Mouse (Mus musculus) v-Abl transformed pro-B cells (cell line): ENCODE data around the gene F7.

ENCODE experiments used
- in situ Hi-C, 2 experiments: fragments of 400-800 bp; cut with MboI; formaldehyde crosslinking; loops; one replicate each; pipeline ENCODE4 v1.15.1; 2025; ENCODE audit not compliant: unreplicated experiment in 2 of 2

The F7 gene

DNA sequence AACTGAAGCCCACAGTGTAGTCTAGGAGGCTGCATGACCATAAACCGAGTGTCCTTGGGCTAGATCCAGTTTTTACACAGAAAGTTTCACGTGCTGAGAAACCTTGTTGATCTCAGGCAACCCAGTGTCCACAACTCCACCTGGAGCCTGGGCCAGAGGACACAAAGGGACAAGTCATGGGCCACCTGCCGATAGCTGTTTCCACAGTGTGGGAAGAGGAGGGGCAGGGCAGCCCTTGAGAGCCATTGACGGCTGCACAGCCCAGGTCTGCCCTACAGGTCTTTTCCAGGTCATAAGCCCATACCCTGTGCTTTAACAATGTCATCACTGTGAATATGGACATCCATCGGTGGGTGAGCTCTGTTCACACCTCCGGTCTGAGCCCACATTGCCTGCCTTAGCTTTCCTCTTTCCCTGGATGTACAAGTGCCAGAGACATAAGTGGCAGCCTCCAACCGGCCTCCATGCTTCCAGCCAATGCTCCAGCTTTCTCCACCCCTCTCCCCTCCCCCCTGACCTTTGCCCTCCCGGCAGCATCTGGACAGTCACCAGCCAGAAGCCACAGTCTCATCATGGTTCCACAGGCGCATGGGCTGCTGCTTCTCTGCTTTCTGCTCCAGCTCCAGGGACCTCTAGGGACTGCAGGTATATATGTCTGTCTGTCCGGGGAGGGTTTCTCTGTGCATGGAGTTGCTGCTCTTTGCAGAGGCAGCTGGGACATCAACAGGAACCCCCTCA lies at the start of gene F7:
TSS of gene F7 (plus strand) at position 548 of the 738 bp plus-strand sequence.
- in situ Hi-C loops = no loop called here

DNA sequence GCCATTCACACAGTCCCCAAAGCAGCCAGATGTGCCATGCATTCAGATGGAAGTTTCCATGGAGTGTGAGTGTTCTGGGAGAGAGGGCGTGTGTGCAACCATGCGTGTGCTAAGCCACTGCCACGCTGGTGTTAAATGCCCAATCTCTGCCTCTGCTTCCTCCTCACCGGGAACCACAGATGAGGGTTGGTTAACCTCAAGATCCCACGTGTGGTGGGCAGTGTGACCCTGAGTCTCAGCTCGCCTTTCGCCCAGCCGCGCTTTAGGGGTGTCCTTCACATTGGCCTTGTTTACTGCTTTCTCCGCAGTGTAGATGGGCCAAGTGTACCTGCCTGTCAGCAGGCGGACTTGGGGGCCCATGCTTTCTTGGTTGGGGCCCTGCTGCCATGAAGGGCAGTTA lies 49.5 kb upstream of the F7 start:
- in situ Hi-C loops = loop anchor here (5.0 to 10.0 kb wide), 4 partner anchors 236 to 316 kb away; partner anchors contain the start of gene Adprhl1 (in 1 of the 2)

DNA sequence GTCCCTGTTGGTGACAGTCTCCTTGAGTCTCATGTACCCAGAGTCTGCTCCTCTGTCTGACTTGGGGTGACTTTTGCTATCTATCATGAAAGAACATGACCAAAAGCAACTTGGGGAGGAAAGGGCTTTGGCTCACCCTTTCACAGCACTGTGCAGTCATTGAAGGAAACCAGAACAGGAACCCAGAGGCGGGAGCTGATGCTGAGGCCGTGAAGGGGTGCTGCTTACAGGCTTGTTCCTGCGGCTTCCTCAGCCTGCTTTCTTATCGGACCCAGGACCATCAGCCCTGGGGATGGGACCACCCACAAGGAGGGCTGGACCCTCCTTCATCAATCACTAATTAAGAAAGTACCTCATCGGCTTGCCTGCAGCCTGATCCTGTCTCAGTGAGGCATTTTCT lies 49.1 kb upstream of the F7 start:
- in situ Hi-C loops = loop anchor here (5.0 to 10.0 kb wide), 4 partner anchors 236 to 316 kb away; partner anchors contain the start of gene Adprhl1 (in 1 of the 2)

DNA sequence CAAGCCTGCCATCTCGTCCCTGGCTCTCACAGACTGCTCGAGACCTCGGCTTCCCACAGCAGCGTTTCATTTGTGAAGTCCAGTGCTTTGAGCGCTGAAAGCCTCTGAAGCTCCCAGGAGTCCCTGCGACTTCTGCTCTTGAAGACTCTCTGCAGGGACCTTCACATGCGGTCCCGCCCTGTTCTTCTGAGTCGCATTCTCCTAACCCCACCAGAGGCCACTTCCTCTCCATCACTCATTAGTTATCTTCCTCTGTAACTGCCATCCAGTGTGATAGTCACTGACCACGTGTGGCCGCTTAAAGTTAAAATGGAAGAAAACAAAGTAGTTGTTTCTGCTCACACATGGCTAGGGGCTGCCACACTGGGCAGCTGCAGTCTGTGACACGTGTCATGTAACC lies 48.5 kb upstream of the F7 start:
- in situ Hi-C loops = loop anchor here (5.0 to 10.0 kb wide), 4 partner anchors 235 to 315 kb away; partner anchors contain the start of gene Adprhl1 (in 1 of the 2)

DNA sequence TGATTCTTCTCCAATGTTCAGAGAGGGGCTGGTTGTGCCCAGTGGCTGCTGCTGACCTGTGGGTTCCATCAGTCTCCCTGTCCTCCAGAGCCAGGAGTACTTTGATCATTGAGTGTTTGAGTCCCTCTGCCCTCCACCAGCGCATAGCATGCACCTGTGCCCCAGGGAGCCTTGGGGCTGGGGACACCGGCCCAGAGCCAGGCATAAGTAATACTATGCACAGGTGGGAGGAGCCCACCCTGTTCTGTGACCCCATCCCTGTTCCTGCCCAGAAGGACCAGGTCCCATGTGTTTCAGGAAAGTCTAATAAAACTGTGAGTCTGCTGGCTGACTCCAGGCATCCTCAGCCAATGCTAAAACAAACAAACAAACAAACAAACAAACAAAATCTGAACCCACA lies 47.5 kb upstream of the F7 start:
- in situ Hi-C loops = loop anchor here (5.0 to 10.0 kb wide), 4 partner anchors 234 to 314 kb away; partner anchors contain the start of gene Adprhl1 (in 1 of the 2)

DNA sequence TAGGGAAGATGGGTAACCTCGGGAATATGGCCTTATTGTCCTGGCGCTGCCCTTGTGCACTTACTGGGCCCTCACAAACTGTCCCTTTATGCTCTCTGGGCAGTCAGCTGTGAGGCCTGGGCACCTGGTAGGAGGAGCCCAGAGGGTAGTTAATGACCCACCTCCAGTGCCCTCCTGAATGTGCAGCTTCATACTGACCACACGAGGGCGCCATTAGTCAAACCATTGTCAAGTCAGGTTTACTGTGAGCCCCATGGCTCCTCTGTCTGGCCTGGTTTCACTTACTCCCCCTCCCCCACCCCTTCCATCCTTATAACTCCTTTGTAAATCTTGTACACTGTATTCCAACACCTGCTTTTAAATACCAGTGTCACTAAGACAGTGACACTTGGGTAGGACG lies 47.1 kb upstream of the F7 start:
- in situ Hi-C loops = loop anchor here (5.0 to 10.0 kb wide), 4 partner anchors 234 to 314 kb away; partner anchors contain the start of gene Adprhl1 (in 1 of the 2)

DNA sequence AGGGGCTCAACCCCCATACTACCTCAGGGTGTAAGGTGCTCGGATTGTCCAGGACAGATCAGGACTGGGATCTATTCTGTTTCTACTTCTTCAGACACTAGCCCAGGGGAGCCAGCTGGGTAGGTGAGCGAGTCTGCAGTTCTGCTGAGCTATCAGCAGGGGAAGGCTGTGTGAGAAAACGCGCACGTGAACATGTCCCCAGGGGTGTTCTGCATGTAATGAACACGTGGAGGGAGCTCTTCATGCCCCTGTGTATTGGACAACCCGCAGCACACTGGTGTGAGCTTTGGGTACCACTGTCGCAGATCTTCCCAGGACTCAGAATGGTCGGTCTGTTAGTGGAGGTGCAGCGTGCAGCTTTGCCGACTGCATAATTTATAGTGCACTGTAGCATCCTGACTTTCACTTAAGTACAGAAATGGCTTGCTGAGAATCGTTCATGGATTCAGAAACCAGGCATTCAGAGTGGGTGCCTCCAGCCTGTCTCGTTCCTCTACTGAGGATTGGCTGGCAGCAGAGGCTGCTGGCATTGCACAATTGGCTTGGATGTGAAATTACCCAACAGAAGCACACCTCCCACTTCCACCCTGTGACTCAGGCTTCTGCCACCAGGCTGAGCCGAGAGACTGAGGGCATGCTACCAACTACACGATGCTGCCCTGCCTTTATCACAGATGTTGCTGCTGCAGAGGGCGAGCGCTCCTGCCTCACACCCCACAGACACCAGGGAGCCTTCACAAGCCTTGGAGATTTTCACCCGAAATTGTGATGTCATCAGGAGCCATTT lies 42.0 kb upstream of the F7 start:
- in situ Hi-C loops = no loop called here

DNA sequence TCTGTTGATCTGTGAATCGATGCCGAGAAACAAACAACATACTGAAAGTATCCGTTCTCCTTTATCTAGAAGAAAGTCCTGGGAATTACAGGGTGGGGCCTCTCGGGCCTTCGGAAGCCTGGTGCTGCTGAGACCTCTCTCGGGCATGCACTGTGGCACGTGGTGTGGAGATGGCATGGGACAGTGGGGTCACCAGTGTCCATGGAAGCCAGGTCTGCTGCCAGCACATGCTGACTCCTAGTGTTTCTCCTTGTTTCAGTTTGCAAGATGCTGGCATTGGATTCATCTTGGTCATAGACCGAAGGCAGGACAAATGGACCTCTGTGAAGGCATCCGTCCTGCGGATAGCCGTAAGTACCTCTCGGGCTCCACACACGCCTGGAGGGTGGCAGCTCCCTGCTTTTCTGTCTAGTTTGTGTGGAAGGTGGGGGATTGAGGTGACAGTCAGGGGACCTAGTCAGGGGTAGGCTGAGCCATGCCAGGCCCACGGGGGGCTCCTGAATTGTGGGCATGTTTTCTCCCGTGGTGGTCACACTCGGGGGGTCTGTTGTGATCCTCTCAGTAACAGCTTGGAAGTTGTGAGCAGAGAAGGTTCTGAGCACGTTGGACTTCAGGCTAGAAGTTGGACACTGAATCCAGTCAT lies 41.1 kb upstream of the F7 start:
- in situ Hi-C loops = loop anchor here in 1 of 2 experiments (5.0 kb wide), 1 partner anchor 278 kb away; no protein-coding TSS in a partner anchor

DNA sequence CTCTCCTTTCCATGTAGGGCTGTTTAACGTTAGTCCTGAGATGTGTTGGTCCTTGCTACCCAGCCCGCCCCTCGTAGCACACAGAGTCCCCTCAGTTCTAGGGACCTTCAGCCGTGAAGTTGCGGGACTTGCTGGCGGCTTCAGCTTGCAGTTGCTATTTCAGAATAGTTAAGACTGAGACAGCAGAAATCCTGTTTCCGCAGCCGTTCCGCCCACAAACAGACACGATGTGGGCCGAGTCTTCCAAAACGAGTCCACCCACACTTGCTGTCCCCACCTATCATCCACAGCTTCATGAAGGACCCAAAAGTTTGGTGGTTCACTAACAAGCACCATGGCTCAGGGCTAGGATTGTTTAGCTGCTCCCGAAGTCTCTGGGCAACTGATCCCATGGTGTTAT lies 40.6 kb upstream of the F7 start:
- in situ Hi-C loops = loop anchor here in 1 of 2 experiments (5.0 kb wide), 1 partner anchor 277 kb away; no protein-coding TSS in a partner anchor

DNA sequence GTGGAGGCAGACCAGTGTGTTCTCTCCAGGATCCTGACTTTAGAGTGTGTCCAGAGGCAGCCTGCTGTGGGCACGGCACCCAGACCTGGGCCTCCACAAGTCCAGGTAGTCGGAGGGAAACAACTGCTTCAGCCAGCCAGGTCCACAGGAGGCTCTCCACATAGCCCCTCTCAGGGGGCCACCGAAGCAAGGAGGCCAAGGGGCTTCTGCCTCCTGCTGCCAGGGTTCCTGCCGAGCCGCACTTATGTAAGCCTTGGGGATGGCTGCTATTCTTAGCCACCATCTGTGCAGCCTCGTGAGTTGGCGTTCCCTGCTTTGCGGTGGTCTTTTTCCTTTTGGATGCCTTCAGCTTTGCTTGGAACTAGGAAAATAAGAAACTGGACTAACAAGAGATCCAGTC lies 38.3 kb upstream of the F7 start:
- in situ Hi-C loops = loop anchor here in 1 of 2 experiments (5.0 kb wide), 1 partner anchor 275 kb away; no protein-coding TSS in a partner anchor

DNA sequence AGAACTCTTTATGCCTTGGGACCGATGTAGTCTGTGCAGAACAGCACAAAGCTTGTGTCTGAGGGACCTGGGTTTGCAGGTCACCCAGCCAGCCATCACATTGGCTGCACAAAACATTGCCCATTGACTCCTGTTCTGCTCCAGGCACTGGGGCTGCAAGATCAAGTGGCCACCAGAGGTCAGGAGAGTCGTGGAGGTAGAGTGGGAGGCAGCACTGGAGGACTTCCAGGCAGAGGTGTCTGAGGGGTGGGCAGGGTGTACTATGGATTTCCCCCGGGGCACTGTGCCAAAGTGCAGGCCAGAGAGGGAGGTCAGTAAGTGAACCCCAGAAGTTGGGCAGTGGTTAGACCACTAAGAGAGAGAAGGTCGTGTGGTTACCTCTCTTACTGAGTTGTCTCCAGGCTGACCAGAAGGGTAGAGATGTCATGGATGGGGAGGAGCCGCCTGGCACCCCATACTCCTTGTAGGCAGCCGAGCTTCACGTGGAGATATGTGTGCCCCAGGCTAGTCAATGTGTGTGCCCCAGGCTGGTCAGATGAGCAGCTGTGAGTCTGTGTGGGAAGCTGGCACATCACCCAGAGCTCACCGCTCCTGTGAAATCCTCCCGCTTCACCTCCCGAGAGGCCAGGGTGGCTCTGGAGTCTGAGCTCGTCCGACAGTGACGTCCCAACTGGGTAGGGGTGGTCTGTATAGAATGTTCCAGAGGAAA lies 37.0 kb upstream of the F7 start:
- in situ Hi-C loops = loop anchor here in 1 of 2 experiments (5.0 kb wide), 1 partner anchor 273 kb away; no protein-coding TSS in a partner anchor

DNA sequence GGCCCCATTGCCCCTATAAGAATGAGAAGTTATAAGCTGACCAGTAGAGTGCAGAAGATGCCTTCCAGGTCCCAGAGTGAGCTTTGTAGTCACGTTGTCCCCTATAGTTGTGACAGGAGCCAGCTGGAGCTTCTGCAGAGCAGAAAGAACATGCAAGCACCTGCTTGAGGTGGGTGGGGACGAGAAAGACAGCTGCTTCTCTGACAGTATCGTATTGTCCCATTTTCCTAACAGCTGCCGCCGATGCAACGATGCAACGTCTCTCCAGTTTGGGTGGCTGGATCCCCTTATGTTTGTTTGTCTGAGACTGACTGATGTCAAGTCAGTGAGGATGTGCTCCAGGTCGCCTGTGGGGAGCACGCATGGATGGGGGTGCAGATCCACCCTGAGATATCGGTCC lies 34.4 kb upstream of the F7 start:
- in situ Hi-C loops = no loop called here

DNA sequence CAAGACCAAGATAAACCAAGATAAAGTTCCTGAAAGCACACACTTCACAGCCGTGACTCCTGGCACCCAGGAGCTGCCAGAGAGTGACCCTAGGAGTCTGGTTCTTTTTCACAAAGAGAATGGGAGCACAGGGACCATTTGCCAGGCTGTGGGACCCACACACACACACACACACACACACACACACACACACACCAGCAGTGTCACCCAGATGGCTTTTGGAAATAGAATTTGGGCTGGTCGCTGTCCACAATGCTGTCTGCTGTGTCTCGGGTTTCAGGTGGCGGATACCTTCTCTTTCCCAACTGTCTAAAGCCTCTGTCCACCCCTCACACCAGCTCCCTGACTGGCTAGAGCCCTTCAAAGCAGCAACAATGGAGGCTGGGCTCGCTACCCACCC lies 31.4 kb upstream of the F7 start:
- in situ Hi-C loops = no loop called here

DNA sequence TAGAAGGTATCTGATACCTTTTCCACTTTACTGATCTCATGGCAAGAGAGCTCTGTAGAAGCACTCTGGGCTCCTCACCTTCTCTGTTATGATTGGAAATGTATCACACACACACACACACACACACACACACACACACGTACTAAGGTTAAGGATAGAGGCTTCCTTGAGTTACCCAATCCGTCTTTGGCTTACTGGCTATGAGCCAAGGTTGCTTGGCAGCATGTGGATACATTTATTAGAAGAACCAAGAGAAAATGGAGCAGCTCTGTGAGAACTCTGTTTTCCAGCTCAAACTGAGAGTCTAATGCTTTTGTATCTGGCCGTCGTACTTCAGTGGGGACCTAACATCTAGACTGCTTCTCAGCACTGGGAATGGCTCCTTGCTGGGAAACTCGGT lies 30.4 kb upstream of the F7 start:
- in situ Hi-C loops = no loop called here

DNA sequence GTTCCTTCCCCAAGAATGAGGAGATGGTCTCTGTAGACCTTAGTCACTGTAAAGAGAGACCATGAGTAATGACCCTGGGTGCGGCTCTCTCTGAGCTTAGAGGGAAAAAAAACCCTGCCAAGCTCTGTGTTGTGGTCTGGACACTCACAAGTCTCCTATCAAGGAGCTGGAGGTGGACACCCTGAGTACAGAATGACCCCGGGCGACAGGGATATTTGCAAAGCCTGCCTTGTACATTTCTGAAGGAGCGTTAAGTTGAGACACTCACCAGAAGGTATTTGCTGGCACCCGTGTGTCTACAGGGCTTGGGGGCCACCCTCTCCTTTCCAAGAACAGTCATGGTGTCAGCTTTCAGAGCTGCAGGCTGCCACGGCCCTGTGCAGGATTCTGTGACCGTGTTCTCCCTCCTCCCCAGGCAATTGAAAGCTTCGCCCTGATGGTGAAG lies 29.0 kb upstream of the F7 start:
- in situ Hi-C loops = no loop called here

DNA sequence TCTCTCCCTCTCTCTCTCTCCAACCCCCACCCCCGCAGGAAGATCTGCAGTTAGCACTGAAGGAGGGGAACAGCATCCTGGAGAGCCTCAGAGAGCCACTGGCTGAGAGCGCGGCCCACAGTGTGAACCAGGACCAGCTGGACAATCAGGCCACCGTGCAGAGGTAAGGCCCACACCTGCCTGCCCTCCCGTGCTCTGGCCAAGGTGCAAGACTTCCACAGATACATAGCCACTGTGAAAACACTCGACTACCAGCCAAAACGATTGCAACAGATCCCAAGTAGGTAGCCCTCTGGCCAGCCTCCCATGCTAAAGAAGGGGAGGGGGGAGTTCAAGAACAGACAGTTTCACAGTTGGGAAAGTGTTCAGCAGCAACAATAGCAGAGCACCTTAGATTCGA lies 27.5 kb upstream of the F7 start:
- in situ Hi-C loops = no loop called here

DNA sequence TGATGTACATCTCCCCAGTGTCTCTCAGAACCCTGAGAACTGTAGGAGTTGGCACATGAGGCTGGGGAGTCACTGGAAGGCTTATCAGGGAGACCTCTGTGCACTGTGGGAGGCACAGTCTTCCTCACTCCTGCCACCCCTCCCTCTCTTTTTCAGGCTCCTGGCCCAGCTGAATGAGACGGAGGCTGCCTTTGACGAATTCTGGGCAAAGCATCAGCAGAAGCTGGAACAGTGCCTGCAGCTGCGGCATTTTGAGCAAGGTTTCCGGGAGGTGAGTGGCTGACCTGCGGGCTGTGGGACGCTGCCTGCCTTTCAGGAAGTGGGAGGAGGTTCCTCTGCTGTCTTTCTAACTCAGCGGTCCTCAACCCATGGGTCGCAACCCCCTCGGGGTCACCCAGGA lies 26.0 kb upstream of the F7 start:
- in situ Hi-C loops = no loop called here

DNA sequence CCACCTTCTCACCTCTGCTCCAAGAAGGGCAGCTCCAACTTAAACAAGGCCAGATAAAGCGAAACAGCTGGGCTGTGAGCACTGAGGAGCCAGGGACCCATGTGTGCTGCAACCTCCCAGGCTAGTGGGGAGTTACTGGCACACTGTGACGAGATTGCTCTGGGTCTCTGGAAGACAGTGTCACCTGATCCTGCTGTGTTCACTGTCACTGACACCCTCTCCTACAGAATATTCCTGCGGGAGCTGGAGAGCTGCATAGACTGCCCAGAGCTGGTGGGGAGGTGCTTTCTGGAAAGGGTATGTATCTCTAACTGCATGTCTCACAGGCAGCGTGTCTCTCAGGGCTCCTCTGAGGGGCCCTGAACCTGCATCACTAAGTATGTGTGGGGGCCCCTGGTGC lies 18.4 kb upstream of the F7 start:
- in situ Hi-C loops = no loop called here

DNA sequence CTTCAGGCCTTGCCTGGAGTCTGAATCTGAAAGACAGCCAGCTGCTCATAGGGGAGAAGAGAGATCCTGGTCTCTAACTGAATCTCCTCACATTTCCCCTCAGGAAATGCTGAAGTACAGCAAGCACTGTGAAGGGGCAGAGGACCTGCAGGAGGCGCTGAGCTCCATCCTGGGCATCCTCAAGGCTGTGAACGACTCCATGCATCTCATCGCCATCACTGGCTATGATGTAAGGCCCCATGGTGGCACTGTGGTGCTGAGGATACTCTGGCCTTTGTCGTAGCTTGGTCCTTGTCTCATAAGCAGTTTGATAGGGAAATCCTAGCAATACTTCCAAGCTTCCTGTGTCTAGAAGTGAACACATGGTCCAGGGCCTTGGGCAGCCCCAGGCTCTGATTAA lies 15.5 kb upstream of the F7 start:
- in situ Hi-C loops = no loop called here

DNA sequence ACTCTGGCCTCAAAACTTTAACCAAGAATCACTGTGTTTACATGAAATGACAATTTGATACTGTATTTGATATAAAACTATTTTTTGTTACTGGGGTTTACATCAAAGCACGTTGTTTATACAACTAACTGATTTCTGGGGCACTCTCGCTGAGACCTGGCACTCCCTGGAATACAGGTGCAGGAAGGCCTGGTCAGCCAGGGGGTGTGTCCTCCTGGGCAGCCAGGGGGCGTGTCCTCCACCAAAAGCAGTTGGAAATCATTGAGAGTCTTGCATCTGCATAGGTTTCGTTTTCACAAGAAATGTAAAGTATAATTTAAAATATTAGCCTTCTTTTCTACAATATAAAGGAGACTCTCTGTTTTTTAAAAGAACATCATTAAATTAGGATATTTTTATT lies 6.3 kb upstream of the F7 start:
- in situ Hi-C loops = no loop called here
